In genomic region chr14:62845011-62845840, GRCm38 (mm10) we compare ENCODE assay signal across 9 mouse cellular contexts. TPM values are rescaled to one million over a fixed set of nuclear protein-coding genes. Genes with fewer than 3 reads are reported as not detected.
DNase-seq lines count a peak whose midpoint lies in the region; ATAC-seq and TF ChIP-seq lines count a peak whose summit lies in the region.
"Had no signal": no experiment of that assay in that cellular context is flagged by ENCODE, and none has a peak within 500 bp of the region (broad histone marks: within the 10 kb centered on the region; RNA-seq: fewer than 3 reads in every experiment).

No protein-coding gene starts in this region.

- H3K9me3 ChIP-seq in kidney, embryonic 14.5 days (ENCODE audit: control insufficient read depth, low read length): peaks cover 7% of the 10 kb centered on the region; the same call in 1 of the 2 replicates
- H3K9me3 ChIP-seq in megakaryocyte, embryonic 14.5 days: peaks cover 15% of the 10 kb centered on the region
- H3K9me3 ChIP-seq: liver, embryonic 15.5 days had no signal

- peaks cover 14% of the 10 kb centered on the region for H3K36me3 ChIP-seq in heart, adult 2 months (ENCODE audit: control insufficient read depth, insufficient read depth, low read length)
- H3K36me3 ChIP-seq in kidney, embryonic 14.5 days (ENCODE audit: control insufficient read depth, insufficient read depth, low read length): no peaks in the 10 kb centered on the region
- H3K36me3 ChIP-seq in megakaryocyte, embryonic 14.5 days (replicated peaks; ENCODE audit: low read length): peaks cover 8% of the 10 kb centered on the region
- H3K36me3 ChIP-seq: liver, embryonic 15.5 days had no signal

- H3K79me2 ChIP-seq in heart, adult 2 months (replicated peaks; ENCODE audit: control insufficient read depth, insufficient read depth, low read length): peaks cover 6% of the 10 kb centered on the region

- H3K27ac ChIP-seq in heart, adult 2 months: peak overlapping the region; percentile 53
- H3K27ac ChIP-seq in kidney, embryonic 14.5 days (ENCODE audit: low read depth, low read length): peak overlapping the region; percentile 20; the same call in 1 of the 2 replicates
- H3K27ac ChIP-seq: liver, embryonic 15.5 days had no signal

- TF ChIP-seq EP300 in heart, adult 2 months (IDR thresholded peaks at IDR 0.05; ENCODE audit: insufficient read depth, low read depth, low read length): 0 out of 2 replicates have a peak, but pooled peaks have one; percentile 47

- intact Hi-C loops in heart, adult 2 months (cut with DNase I): no loop called here

- TF ChIP-seq POLR2A in heart, adult 2 months (IDR thresholded peaks at IDR 0.05; ENCODE audit: insufficient read depth, low read depth, low read length): no peak

- H3K4me1 ChIP-seq in heart, adult 2 months (ENCODE audit: control insufficient read depth, insufficient read depth, low read length): peaks cover 13% of the 10 kb centered on the region
- H3K4me1 ChIP-seq in kidney, embryonic 14.5 days (ENCODE audit: control insufficient read depth, insufficient read depth, low read length): peaks cover 23% of the 10 kb centered on the region; the same call in 1 of the 2 replicates
- peaks cover 27% of the 10 kb centered on the region for H3K4me1 ChIP-seq in megakaryocyte, embryonic 14.5 days

- no peak overlapping the region for H3K4me2 ChIP-seq in kidney, embryonic 14.5 days (replicated peaks; ENCODE audit: low read depth, low read length)
- H3K4me2 ChIP-seq: liver, embryonic 15.5 days had no signal

- 10% methylated on average over 8 of the region's 8 CpGs for WGBS in heart, adult 2 months
- 37% methylated on average over 8 of the region's 8 CpGs for WGBS in kidney, embryonic 14.5 days

- DNase-seq in urinary bladder, postnatal 14 days (ENCODE audit: low spot score): peak; percentile 41
- no peak for DNase-seq in urinary bladder, postnatal 10 days (ENCODE audit: low spot score)
- DNase-seq in heart, adult 2 months: peak; percentile 54 to 62
- no peak for DNase-seq in MN1 (ENCODE audit: low spot score)
- no peak for DNase-seq in natural killer cell, adult 2 months (ENCODE audit: low spot score in 2 of 2)
- DNase-seq in layer of hippocampus, adult 9-11 months: no peak

- no peak overlapping the region for H3K4me3 ChIP-seq in heart, adult 2 months
- H3K4me3 ChIP-seq in kidney, embryonic 14.5 days (ENCODE audit: low read length): no peak overlapping the region
- H3K4me3 ChIP-seq in megakaryocyte, embryonic 14.5 days (replicated peaks): peak overlapping the region; percentile 54
- H3K4me3 ChIP-seq: liver, embryonic 15.5 days had no signal

- no peak for TF ChIP-seq CTCF in heart, adult 2 months (IDR thresholded peaks at IDR 0.05)

- no peak for ATAC-seq in kidney, embryonic 14.5 days (ENCODE audit: low FRiP score, low TSS enrichment)

- H3K9ac ChIP-seq in heart, adult 2 months (ENCODE audit: low read depth, low read length): 0 out of 2 replicates have a peak overlapping the region, but pooled peaks have one; percentile 14
- H3K9ac ChIP-seq in kidney, embryonic 14.5 days (ENCODE audit: low read depth, low read length): no peak overlapping the region
- H3K9ac ChIP-seq: liver, embryonic 15.5 days had no signal

- no peaks in the 10 kb centered on the region for H3K27me3 ChIP-seq in heart, adult 2 months (ENCODE audit: control insufficient read depth, insufficient read depth, low read length)
- no peaks in the 10 kb centered on the region for H3K27me3 ChIP-seq in kidney, embryonic 14.5 days (ENCODE audit: control insufficient read depth, insufficient read depth, low read length)
- peaks cover 2% of the 10 kb centered on the region for H3K27me3 ChIP-seq in megakaryocyte, embryonic 14.5 days (replicated peaks)
- H3K27me3 ChIP-seq: liver, embryonic 15.5 days had no signal

RNA-seq across cellular contexts. Expression of gene Wdfy2, which starts 7.7 kb away (rescaled TPM):
- total RNA-seq in heart, adult 2 months (2021): 1 to 10 TPM; 6.5 to 6.7 TPM
- polyA plus RNA-seq in heart, adult 2 months (2012; rRNA removed): 5.0 and 8.0 TPM in 2 replicates
- 5.2 and 12.1 TPM in 2 replicates for polyA plus RNA-seq in kidney, embryonic 14.5 days (2014; fragmentation: Nextera tagmentation; extraction: Ambion mirVana)
- polyA plus RNA-seq in megakaryocyte, embryonic 14.5 days (2012; ENCODE audit: insufficient read depth, low replicate concordance): 0.49 and 0.56 TPM in 2 replicates

Comparison
In these comparisons a context has a peak if more than half of its experiments do, and no peak if none do; other contexts are left out.
1. DNase-seq: peak in urinary bladder, postnatal 14 days (single experiment) and heart, adult 2 months (2 of 2); none in urinary bladder, postnatal 10 days (single experiment), MN1 (single experiment), natural killer cell, adult 2 months (0 of 2) and layer of hippocampus, adult 9-11 months (single experiment).